Mouse (Mus musculus) layer of hippocampus, postnatal 25 days (tissue): ENCODE measurements at regions not wholly inside any gene's neighbourhood (a gene's known extent, or its start where the extent isn't known, plus 50 kb on each side); places are given as distances from the start of the nearest gene placed in this dataset.
A peak's percentile ranks its signal among the peaks of the same experiment; 100 is the strongest.
"Not testable (repeated sequence)": the region's sequence is repeated elsewhere in the genome, so short reads cannot be mapped to it uniquely, and the experiment has no call there.

Source experiments
- DNase-seq, 2 experiments: peaks; one replicate each; pipeline ENCODE4 v3.0.0; 2022; ENCODE audit warnings: mixed read lengths in 2 of 2, low spot score in 1 of 2; ENCODE audit errors: extremely low spot score in 1 of 2

GRCm38 (mm10) chr12:17852138-17852537 is 161.5 kb downstream of the Hpcal1 start:
- peak; percentile 52 to 81 for DNase-seq

DNA sequence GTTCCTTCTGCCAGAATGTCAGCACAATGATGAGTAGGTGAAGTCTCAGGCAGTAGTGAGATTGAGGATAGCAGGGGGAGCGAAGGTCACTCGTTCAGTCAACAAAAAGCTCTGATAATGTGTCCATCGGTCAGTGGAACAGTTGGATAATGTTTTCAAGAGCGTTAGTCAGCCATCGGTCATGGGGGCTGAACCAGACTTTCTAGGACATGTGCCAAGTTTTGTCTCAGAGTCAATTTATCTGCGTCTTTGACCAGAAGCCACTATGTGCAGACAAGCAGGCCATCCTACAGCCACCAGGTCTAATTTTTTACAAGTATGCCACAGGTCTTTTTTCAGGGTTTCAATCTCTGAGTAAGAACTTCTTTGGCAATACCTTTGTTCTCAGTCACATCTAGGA is 181.8 kb downstream of the Hpcal1 start:
- not testable (repeated sequence) for DNase-seq

DNA sequence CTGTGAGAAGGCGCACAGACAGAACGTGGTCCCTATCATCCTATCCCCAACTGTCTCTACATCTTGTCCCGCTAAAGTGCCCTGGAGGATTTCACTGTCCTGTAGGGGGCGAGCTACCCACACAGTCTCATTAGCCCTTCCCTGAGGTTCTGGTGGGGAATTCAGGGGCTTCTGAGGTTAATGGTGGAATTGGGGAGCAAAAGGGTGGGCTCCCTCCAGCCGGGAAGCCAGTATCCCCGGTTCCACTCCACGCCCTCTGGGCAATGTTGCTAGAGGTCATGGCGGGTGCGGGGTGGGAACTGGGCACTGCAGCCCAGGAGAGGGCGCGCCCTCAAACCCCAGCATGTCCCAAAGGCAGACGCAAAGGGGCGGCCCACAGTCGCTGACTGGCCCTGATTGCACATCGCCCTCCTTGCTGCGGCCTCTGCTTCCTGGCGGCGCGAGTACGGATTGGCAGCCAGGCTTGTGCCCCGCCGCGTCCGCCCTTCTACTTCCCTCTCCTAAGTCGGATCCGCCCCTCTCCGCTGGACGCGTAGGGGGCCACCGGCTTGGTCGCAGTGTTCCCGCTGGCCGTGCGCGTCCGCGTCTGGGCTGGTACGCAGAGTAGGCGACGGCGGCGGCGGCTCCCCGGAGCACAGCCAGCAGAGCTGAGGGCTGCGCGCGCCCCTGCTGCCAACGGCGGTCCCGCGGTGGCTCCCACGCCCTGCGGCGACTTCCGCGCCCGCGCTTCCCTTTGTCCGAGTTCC is 190.9 kb downstream of the Hpcal1 start:
- peak; percentile 63 for DNase-seq

- DNase-seq: peak; percentile 3 to 18
Measured at GRCm38 (mm10) chr12:17882117-17883116, 191.8 kb downstream of the Hpcal1 start.

- DNase-seq: not testable (repeated sequence)
Measured at GRCm38 (mm10) chr12:17891663-17892310, 201.1 kb downstream of the Hpcal1 start.

DNA sequence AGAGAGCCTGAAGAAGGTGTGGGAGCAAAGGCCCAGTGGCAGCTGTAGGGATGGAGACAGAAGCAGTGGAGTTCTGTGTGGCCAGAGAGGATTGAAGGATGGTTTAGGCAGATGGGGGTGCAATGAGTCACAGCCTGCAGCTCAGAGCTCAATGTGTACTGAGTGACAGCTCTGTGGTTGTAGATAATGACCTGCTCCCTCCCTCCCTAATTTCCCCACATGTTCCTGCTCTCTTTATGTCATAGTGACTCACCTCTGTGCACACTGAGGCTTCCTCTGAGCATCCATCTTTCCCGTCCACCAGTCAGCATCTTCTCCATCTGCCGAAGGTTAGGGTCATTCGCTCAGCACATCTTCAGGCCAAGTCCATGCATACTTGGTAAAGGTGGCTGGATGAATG is 222.4 kb downstream of the Hpcal1 start:
- DNase-seq: not testable (repeated sequence)
